Mouse (Mus musculus): ENCODE results near the gene Lrp5.

Gene Lrp5

GRCm38 (mm10) chr19:3686215-3686894 is at the start of gene Lrp5:
Lrp5 (minus strand) TSS chr19:3686564.
- DNase-seq (ENCODE audit: low spot score in 2 of 2), result peak; percentile 65 to 68

- no peak for DNase-seq (ENCODE audit: low spot score in 2 of 2)
Measured at GRCm38 (mm10) chr19:3736001-3736400, 49.6 kb upstream of the Lrp5 start.

- DNase-seq (ENCODE audit: low spot score in 2 of 2), result no peak
Measured at GRCm38 (mm10) chr19:3730781-3731646, 44.6 kb upstream of the Lrp5 start.

DNA sequence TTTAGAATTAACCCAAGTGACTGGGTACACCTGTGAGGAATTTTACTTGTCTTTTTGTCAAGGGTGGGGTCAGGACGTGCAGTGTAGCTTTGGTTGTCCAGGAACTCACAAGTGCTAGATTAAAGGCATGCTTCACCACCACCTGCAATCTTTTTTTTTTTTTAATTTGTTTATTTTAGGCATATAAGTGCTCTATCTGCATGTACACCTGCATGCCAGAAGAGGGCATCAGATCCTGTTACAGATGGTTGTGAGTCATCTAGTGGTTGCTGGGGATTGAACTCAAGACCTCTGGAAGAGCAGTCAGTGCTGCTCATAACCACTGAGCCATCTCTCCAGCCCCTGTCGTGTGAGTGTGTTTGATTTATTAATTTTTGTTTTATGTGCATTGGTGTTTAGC is 42.5 kb upstream of the Lrp5 start:
- no peak for DNase-seq (ENCODE audit: low spot score in 2 of 2)

- no peak for DNase-seq (ENCODE audit: low spot score in 2 of 2)
Measured at GRCm38 (mm10) chr19:3724779-3725178, 38.4 kb upstream of the Lrp5 start.

DNA sequence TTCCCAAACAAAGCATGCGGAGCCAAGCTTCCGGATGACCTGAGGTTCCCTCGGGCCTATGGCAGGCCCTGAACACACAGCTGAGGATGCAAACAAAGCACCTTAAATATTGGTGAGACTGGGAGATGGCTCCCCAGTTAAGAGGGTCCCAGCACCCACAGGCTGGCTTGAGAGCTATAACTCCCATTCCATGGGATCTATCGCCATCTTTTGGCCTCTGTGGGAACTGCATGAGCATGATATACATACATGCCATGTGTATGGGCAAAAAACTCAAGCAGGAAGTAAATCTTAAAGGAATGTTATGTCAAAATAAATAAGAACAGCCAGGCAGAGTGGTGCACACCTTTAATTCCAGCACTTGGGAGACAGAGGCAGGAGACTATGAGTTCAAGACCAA is 37.5 kb upstream of the Lrp5 start:
- no peak for DNase-seq (ENCODE audit: low spot score in 2 of 2)

DNA sequence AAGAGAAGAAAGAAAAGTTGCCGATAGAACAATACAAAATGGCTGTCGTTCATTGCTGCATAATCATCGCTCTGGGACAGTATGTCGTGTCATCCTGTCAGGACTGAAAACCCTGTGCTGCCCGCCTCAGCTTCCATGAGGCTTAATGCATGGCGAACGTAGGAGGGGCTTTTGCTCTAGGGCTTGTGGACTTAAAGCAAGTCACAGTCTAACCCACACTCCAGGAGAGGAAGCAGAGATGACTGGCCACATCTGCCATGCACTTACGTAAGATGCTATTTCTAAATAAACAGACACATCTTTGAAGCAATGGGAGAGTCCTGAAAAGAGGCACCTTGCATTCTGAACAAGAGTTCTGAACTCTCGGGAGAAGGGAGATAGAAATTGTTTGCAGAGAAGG is 36.8 kb upstream of the Lrp5 start:
- DNase-seq (ENCODE audit: low spot score in 2 of 2), result no peak

- DNase-seq (ENCODE audit: low spot score in 2 of 2), result peak; percentile 60 to 65
Measured at GRCm38 (mm10) chr19:3719362-3719891, 33.1 kb upstream of the Lrp5 start.

DNA sequence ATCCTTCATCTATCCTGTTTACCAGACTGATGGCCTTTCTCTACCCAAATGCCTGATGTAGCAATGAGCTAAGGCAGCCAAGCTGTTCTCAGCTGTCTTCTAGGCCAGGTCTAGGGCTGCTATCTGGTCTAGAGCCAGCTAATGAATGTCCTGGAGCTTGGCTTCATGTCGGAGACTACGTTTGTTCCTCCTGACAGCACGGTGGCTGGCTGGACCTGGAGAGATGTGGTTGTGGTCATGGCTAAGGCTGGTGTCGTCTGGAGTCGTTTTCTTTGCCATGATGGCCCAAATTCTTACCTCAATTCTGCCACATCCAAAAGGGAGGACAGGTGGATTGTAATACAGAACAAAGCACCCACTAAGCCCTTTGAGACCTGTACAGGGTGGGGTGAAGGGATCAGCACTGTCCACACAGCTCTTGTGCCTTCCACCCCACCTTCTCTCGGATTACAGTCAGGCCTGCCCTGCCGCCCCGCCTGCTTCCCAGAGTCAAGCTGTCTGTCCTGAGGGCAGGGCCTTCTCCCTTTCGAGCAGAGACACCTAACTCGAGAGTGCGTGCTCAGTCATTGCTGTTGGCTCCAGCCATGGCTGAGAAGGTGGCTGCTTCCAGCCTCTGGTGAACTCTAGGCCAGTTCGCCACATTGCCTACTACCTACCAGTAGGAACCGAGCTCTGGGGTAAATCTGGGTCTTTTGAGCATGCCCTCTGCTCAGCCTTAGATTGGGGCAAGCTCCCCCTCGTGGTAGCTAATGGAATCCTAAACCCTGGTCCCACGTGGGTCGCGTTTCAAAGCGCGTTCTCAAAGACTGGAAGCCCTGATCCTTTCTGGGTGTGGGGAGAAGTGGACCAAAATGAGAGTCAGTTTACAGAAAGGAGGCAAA is 32.4 kb upstream of the Lrp5 start:
- DNase-seq (ENCODE audit: low spot score in 2 of 2), result peak; percentile 63 to 71

DNA sequence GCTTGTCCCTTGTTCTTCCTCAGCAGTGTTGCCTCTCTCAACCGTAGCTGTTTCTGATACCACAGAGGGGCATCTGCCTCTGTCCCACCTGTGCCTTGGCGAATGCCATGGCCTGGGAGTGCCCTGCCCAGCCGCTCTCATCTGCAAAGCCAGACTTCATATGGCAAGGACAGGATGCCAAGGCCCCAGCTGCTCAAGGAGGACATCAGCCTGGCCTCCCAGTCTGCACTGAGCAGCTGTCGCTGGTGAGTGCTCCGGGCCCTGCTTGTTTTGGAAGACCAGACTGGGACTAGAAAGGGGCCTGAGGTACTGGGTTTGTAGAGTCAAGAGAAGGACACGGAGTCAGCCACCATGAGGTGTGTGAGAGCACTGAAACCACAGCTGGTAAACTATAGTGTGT is 28.0 kb upstream of the Lrp5 start:
- DNase-seq (ENCODE audit: low spot score in 2 of 2), result no peak

- no peak for DNase-seq (ENCODE audit: low spot score in 2 of 2)
Measured at GRCm38 (mm10) chr19:3710436-3710835, 24.1 kb upstream of the Lrp5 start.

- DNase-seq (ENCODE audit: low spot score in 2 of 2), result no peak
Measured at GRCm38 (mm10) chr19:3709013-3709787, 22.8 kb upstream of the Lrp5 start.

DNA sequence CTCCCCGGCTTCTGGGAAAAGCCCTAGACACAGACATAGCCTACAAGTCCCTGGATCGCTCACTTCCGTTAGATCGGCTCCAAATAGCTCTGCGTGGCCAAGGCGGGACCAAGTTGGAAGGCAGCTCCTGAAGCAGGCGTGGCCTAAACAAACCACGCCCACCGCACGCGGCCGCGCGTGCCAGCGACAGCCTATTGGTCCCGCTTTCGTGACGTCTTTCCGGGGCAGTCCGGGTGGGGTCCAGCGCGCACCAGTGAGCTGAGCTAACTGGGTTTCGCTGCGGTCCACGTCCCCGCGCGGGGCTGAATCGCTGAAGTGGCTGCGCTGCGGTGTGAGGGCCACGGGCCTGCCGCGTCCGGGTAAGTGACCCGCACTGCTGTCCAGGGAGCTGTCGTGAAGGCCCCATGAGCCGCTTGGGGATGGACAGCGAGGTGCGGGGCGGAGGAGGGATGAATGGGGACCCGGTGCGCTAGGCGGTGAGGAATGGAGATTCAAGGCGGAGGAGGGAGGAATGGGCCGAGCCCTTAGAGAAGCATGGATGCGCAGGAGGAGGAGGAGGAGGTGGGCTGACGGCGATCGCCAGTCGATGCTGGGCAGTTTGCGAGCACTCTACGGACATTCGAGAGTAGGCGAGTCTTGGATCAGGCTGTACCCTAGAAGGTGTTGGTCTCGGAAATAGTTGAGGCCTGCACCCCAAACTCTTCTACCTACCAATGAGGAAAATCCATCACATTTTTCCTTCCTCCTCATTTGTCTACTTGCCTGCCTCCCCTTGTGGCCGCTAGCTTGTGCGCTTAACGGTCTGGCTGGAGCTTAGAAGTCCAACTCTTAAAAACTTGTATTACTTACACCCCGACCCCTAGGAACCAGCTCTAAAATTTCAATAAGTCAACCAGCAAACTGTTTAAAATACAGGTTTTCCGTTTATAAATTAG is 22.0 kb upstream of the Lrp5 start, which contains the start of gene 1810055G02Rik:
Gene 1810055G02Rik, plus strand, starts transcription at position 216 of the 935 bp plus-strand sequence.
- peak; percentile 98 for DNase-seq (ENCODE audit: low spot score in 2 of 2)

DNA sequence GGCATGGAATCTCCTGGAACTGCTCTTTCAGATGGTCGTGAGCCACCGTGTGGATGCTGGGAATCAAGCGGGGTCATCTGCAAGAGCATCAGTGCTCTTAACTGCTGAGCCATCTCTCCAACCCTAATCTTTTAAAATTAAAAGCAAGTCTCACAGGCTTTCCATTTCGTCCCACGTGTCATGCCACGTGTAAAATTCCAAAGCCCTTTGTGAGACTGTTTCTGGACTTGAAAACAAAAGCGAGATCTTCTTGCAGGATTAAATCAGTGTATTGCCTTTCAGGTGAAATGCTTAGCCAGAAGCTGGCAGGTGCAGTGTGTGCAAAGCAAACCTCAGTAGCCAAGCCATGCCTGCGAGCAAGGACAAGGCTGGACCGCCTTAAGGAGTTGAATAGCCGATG is 21.2 kb upstream of the Lrp5 start:
- DNase-seq (ENCODE audit: low spot score in 2 of 2), result no peak

- DNase-seq (ENCODE audit: low spot score in 2 of 2), result no peak
Measured at GRCm38 (mm10) chr19:3706258-3706657, 19.9 kb upstream of the Lrp5 start.

GRCm38 (mm10) chr19:3702460-3702859 is 16.1 kb upstream of the Lrp5 start:
- DNase-seq (ENCODE audit: low spot score in 2 of 2), result no peak

- peak; percentile 67 to 86 for DNase-seq (ENCODE audit: low spot score in 2 of 2)
Measured at GRCm38 (mm10) chr19:3699508-3700438, 13.4 kb upstream of the Lrp5 start.

DNA sequence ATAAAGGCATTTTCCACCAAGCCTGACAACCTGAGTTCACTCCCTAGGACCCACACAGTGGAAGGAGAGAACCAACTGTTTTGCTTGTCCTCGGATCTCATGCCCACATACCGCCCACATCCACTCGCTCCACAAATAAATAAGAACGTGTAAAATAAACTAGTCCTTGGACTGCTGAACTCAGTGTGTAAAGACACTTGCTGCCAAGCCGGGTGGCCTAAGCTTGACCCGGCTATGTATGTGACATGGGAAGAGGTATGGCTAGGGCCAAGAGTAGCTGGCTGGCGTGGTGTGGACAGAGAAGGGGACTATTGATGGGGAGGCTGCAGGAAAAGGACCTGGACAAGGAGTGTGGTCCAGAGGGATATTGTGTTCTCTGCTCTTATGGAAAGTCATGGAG is 11.7 kb upstream of the Lrp5 start:
- DNase-seq (ENCODE audit: low spot score in 2 of 2), result no peak

DNA sequence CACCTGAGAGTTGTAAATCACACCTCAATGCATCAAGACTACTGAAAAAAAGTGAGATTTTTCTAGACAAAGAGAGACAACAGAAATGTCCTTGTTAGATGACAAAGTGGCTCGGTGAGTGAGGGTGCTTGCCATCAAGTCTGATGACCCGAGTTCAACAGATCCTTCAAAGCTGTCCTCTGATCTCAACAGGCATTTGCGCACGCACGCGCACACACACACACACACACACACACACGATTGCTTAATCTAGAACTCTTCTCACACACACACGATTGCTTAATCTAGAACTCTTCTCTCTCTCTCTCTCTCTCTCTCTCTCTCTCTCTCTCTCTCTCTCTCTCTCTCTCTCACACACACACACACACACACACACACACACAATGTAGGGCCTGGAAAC is 9.6 kb upstream of the Lrp5 start:
- DNase-seq (ENCODE audit: low spot score in 2 of 2), result no peak
